Mouse (Mus musculus): ENCODE data around the gene Bhlha15.

The Bhlha15 gene

GRCm38 (mm10) chr5:144189950-144190583, at the start of gene Bhlha15:
TSS of gene Bhlha15 (plus strand) at chr5:144190286.
- peak; percentile 68 to 79 for DNase-seq

DNA sequence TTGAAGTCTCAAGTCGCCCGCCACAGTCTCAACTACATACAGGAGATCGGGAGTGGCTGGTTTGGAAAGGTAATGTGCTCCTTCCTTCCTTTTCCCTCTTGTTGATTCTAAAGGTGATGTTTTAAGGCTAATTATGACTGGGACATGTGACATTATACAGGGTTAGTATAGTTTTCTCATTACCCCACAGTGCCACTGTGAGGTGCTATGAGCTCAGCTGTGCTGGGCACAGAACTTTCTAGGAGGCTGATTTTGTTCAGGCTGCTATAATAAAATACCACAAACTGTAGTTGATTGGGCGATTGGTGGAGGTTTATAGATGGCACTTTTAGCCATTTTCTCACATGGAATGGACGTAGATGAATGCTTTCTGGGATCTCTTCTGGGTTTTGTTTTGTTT, 46.6 kb upstream of the Bhlha15 start:
- DNase-seq = no peak

- no peak for DNase-seq
Measured at GRCm38 (mm10) chr5:144146898-144147297, 43.2 kb upstream of the Bhlha15 start.

- DNase-seq = no peak
Measured at GRCm38 (mm10) chr5:144149530-144149929, 40.6 kb upstream of the Bhlha15 start.

DNA sequence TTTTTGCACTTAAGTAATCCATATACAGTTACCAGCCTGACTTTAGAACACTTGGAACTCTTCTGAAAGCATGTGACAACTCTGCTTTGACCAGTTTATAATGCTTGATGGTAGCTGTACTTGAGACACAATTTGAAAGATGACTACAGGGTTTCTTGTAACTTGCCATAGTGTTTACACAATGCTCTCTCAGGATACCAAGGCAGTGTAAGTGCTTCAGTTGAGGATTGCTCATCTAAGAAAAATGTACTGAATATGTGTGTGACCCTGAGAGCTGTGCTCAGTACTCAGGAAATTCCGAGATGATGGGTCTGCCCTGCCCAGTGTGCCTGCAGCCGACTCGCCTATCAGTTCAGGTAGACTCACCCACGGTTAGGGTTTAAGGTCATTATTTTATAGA, 38.8 kb upstream of the Bhlha15 start:
- DNase-seq = no peak

- DNase-seq = peak; percentile 24 to 64
Measured at GRCm38 (mm10) chr5:144154528-144154927, 35.6 kb upstream of the Bhlha15 start.

GRCm38 (mm10) chr5:144158604-144159003, 31.5 kb upstream of the Bhlha15 start:
- DNase-seq = no peak

GRCm38 (mm10) chr5:144159137-144159536, 30.9 kb upstream of the Bhlha15 start:
- no peak for DNase-seq

DNA sequence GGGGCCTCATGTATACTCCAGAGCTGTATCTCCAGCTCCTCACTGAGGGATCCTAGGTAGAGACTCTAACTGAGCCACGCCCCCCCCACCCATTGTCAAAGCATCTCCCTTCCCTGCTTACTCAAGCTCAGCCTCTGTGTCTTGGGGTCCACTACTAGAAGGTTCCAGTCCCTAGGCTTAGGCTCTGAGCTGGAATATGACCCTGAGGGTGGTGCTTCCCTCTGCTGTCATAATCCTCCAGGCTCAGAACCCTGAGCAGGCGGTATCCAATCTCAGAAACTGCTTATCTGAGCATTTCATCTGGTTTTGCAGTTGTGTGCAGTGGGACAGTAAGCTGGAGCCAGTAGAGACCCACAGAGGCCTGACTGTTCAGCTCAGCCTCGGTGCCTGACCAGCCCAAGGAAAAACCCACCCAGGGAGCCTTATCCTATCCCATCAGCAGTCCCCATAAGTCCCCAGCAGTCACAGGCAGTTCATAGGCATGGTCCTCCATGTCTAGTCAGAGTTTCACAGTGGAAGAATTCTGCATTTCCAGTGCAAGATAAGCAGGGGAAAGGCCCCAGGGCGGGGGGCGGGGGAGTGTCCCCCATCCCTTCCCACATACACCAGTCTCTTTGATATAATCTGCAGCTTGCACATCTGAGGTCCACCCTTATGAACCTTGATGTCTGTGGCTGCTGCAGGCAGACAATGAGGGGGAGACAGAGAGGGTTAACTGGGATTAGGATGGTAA, 27.8 kb upstream of the Bhlha15 start:
- no peak for DNase-seq

DNA sequence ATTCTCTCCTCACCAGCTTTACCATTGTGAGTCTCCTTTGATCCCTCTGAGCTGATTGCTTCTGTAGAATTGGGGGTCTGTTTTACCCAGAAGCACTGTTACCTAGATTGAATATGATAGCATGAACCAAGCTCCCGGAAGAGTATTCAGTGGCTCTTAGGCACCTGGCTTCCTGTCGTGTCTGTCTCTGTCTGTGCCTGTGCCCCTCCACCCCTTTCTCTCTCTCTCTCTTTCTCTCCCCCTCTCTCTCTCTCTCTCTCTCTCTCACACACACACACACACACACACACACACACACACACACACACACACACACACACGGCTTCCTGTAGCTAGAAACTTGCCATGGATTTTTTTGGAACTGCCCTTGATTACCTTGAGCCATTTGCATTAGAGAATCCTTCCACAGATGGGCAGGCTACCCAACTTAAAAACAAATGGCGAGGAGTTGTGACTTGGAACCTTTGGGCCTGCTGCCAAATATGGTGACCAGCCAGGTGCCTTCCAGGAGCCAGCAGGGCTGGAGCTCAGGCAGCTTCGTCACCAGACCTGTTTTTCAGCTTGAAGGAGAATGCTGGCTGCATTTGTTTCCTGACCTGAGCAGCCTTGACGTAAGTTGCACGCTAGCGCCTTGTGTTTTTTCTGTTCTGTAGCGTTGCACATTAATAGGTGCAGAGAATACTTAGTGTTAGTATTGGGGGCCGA, 27.1 kb upstream of the Bhlha15 start:
- DNase-seq = no peak

- no peak for DNase-seq
Measured at GRCm38 (mm10) chr5:144165756-144166155, 24.3 kb upstream of the Bhlha15 start.

GRCm38 (mm10) chr5:144169275-144169975, 20.7 kb upstream of the Bhlha15 start:
- DNase-seq = no peak

- no peak for DNase-seq
Measured at GRCm38 (mm10) chr5:144173648-144174047, 16.4 kb upstream of the Bhlha15 start.

- DNase-seq = no peak
Measured at GRCm38 (mm10) chr5:144178216-144178615, 11.9 kb upstream of the Bhlha15 start.

DNA sequence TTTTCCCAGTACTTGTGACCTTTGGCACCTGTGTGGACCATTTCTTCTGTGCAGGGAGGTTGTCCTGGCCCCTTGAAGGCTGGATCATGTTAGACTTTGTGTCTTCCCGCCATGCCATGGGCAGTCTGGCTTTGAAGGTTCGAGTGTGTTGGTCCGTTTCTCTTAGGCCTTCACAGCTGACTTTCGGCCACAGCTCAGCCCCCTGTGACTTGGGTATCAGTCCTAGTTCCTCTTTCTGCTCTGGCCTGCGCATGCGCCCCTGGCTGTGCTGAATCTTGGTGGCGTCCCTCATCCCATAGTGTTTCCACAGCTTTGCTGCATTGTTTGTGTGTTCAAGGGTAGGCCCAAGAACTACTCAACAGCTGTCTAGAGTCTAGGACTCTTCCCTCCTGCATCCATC, 8.8 kb upstream of the Bhlha15 start:
- DNase-seq = peak; percentile 82 to 84

GRCm38 (mm10) chr5:144182542-144183247, 7.4 kb upstream of the Bhlha15 start:
- no peak for DNase-seq

DNA sequence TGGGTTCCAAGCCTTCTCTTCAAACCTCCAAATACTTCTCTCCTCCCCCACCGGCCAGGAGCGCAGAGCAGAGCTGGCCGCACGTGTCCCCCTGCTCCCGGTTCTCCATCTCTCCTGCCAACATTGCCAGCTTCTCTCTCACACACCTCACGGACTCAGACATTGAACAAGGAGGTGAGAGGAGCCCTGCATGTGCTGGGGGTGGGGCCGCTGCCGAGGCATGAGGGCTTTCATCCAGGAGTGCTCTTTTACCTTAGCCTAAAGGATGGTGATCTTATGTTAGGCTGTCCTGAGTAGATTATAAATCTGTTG, 6.9 kb upstream of the Bhlha15 start:
- DNase-seq = no peak

GRCm38 (mm10) chr5:144183647-144184335, 6.3 kb upstream of the Bhlha15 start:
- peak; percentile 62 to 63 for DNase-seq

DNA sequence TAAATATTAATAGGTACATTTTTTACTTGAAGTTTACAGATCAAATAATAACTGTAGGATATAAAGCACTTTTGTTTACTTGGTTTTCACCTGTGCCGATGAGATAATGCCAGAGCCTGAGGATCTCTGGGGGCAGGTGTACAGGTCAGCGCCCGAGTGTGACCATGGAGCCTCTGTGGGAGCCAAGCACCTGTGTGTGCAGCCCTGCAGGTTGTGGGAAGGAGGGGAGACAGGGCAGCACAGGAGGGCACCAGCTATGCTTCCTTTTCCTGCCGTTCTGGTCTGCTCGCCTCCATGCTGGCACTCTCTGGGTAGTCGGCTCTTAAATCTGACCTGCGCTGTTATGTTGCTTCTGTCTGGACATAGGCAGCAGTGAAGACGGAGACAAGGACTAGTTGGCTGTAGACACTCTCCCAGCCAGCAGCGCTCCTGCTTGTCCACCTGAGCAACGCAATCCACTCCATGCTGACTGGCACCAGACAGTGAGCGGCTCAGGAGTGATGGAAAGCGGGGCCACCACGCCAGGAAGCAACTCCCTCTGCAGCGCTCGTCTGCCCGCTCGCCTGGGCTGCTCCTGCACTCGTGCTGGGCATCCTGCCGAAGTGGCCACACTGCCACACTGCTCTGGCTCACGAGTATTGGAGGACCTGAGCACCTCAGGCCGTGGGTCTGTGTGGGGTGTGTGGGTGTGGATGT, 5.6 kb upstream of the Bhlha15 start:
- DNase-seq = peak in 1 of 2 experiments; percentile 34

DNA sequence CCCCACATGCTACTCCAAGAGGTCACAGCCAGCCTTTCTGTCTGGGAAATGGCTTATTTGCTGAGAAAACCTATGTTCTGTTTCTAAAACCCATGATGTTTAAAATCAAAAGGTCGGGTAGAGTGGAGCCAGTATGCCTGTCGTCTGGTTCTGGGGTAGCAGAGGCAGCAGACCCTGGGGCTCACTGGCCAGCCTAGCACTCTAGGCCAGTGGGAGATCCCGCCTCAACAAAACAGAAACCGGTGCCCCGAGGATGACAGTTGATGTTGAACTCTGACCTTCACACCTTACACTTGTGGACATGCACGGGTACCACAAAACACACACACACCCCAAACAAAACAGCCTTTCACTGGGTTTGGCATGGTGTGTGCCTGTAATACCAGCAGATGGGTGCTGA, 1.7 kb upstream of the Bhlha15 start:
- DNase-seq = no peak

GRCm38 (mm10) chr5:144189327-144189726, 759 bp upstream of the Bhlha15 start:
- no peak for DNase-seq

GRCm38 (mm10) chr5:144191026-144191425, 940 bp downstream of the Bhlha15 start:
- DNase-seq = no peak
